Mouse (Mus musculus) c-Kit-negative CD71-positive TER-119-positive erythroid progenitor cells, embryonic 14.5 days (primary cell): Measurements from ENCODE around the gene Rai1.

Source experiments
- DNase-seq: peaks from one replicate; pipeline ENCODE4 v3.0.0-alpha.2; 2013; ENCODE audit warnings: low read depth, low spot score

Gene Rai1

GRCm38 (mm10) chr11:60127048-60127447, 22.2 kb downstream of the Rai1 start:
- no peak for DNase-seq

- no peak for DNase-seq
Observed at GRCm38 (mm10) chr11:60127863-60128512, 23.2 kb downstream of the Rai1 start.

- no peak for DNase-seq
Observed at GRCm38 (mm10) chr11:60130516-60130915, 25.7 kb downstream of the Rai1 start.

GRCm38 (mm10) chr11:60132061-60132460, 27.2 kb downstream of the Rai1 start:
- no peak for DNase-seq

- no peak for DNase-seq
Observed at GRCm38 (mm10) chr11:60136491-60136890, 31.7 kb downstream of the Rai1 start.

- no peak for DNase-seq
Observed at GRCm38 (mm10) chr11:60137170-60137569, 32.4 kb downstream of the Rai1 start.

- DNase-seq: no peak
Observed at GRCm38 (mm10) chr11:60139141-60139733, 34.4 kb downstream of the Rai1 start.

- DNase-seq: no peak
Observed at GRCm38 (mm10) chr11:60139734-60140371, 35.0 kb downstream of the Rai1 start.

GRCm38 (mm10) chr11:60140586-60141284, 35.9 kb downstream of the Rai1 start:
- DNase-seq: no peak

GRCm38 (mm10) chr11:60141285-60141608, 36.4 kb downstream of the Rai1 start:
- DNase-seq: no peak

- DNase-seq: no peak
Observed at GRCm38 (mm10) chr11:60143086-60143485, 38.3 kb downstream of the Rai1 start.

GRCm38 (mm10) chr11:60146170-60146569, 41.4 kb downstream of the Rai1 start:
- DNase-seq: no peak

GRCm38 (mm10) chr11:60148591-60148990, 43.8 kb downstream of the Rai1 start:
- no peak for DNase-seq

GRCm38 (mm10) chr11:60149086-60149485, 44.3 kb downstream of the Rai1 start:
- no peak for DNase-seq

- DNase-seq: no peak
Observed at GRCm38 (mm10) chr11:60150677-60151076, 45.9 kb downstream of the Rai1 start.

- no peak for DNase-seq
Observed at GRCm38 (mm10) chr11:60152339-60152738, 47.5 kb downstream of the Rai1 start.

- no peak for DNase-seq
Observed at GRCm38 (mm10) chr11:60153936-60154335, 49.1 kb downstream of the Rai1 start.

- DNase-seq: no peak
Observed at GRCm38 (mm10) chr11:60155690-60156089, 50.9 kb downstream of the Rai1 start.

GRCm38 (mm10) chr11:60158271-60158670, 53.5 kb downstream of the Rai1 start:
- no peak for DNase-seq

GRCm38 (mm10) chr11:60159955-60160354, 55.1 kb downstream of the Rai1 start:
- DNase-seq: peak; percentile 12

GRCm38 (mm10) chr11:60160454-60161114, 55.8 kb downstream of the Rai1 start:
- no peak for DNase-seq
